Mouse (Mus musculus) C2C12 (cell line): ENCODE measurements at regions not wholly inside any gene's neighbourhood (a gene's known extent, or its start where the extent isn't known, plus 50 kb on each side); places are given as distances from the start of the nearest gene placed in this dataset.

ENCODE experiments used
- CEBPB ChIP-seq: IDR thresholded peaks from one replicate; pipeline ENCODE4 v1.6.1; 2011; ENCODE audit warnings: low read depth, mild to moderate bottlenecking, control low read depth, moderate library complexity
- CTCF ChIP-seq: IDR thresholded peaks from one replicate; pipeline ENCODE4 v1.5.1; 2011; ENCODE audit not compliant: control insufficient read depth, insufficient read depth, insufficient read length
- FOSL1 ChIP-seq: IDR thresholded peaks from one replicate; pipeline ENCODE4 v1.8.0; 2011; ENCODE audit warnings: mild to moderate bottlenecking, low read length; ENCODE audit not compliant: poor library complexity, insufficient read depth, severe bottlenecking
- MAX ChIP-seq: IDR thresholded peaks from one replicate; pipeline ENCODE4 v1.6.1; 2011; ENCODE audit warnings: mild to moderate bottlenecking, control low read depth
- MYOD1 ChIP-seq: IDR thresholded peaks from one replicate; pipeline ENCODE4 v1.6.1; 2011; ENCODE audit warnings: low read depth; ENCODE audit not compliant: control insufficient read depth, insufficient read length
- MYOG ChIP-seq: IDR thresholded peaks from one replicate; pipeline ENCODE4 v1.6.1; 2011; ENCODE audit not compliant: control insufficient read depth, insufficient read length; ENCODE audit errors: extremely low read depth
- USF1 ChIP-seq: IDR thresholded peaks from one replicate; pipeline ENCODE4 v1.6.1; 2011; ENCODE audit warnings: low read depth, mild to moderate bottlenecking, control low read depth, moderate library complexity

DNA sequence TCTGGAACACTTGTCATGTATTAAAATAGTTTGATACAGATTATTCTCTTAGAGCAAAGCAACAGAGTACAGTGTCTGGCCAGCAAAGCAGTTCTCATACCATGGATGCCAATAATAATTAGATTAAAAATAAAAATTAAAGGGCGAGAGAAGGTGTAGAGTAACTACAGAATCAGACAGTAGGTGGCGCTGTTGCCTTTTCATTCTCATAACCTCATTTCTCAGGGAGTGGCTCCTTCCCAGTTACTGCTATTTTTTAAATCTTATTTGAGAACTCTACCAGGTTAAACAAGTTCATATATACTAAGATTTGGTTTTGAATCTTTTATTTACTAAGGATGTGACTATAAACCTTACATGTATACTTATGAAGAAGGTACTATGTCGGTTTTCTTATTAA, 163.3 kb upstream of the Fbxo33 start:
- TF ChIP-seq MYOD1 (no peak), CTCF (peak; percentile 30), USF1 (no peak), MYOG (no peak), CEBPB (no peak), MAX (no peak), FOSL1 (no peak)
